Mouse (Mus musculus) kidney, postnatal 36 days (tissue): ENCODE measurements around the gene Ftsj3.
"Not testable (repeated sequence)": the region's sequence is repeated elsewhere in the genome, so short reads cannot be mapped to it uniquely, and the experiment has no call there.

Source experiments
- DNase-seq, 2 experiments: peaks; one replicate each; pipeline ENCODE4 v3.0.0; 2021 to 2022; ENCODE audit warnings: mixed read lengths in 2 of 2

Gene Ftsj3

GRCm38 (mm10) chr11:106268326-106269059, 12.6 kb upstream of the Ftsj3 start:
- DNase-seq = peak; percentile 78 to 87

GRCm38 (mm10) chr11:106267871-106268270, 12.0 kb upstream of the Ftsj3 start:
- DNase-seq = no peak

- peak; percentile 73 to 80 for DNase-seq
Measured at GRCm38 (mm10) chr11:106267311-106267852, 11.5 kb upstream of the Ftsj3 start.

GRCm38 (mm10) chr11:106266431-106266830, 10.6 kb upstream of the Ftsj3 start:
- DNase-seq = no peak

GRCm38 (mm10) chr11:106265570-106265969, 9.7 kb upstream of the Ftsj3 start:
- no peak for DNase-seq

GRCm38 (mm10) chr11:106264988-106265387, 9.1 kb upstream of the Ftsj3 start:
- DNase-seq = no peak

GRCm38 (mm10) chr11:106263963-106264362, 8.1 kb upstream of the Ftsj3 start:
- no peak for DNase-seq

- DNase-seq = no peak
Measured at GRCm38 (mm10) chr11:106260826-106261450, 5.1 kb upstream of the Ftsj3 start.

- DNase-seq = peak; percentile 51 to 70
Measured at GRCm38 (mm10) chr11:106256775-106257174, 896 bp upstream of the Ftsj3 start.

- DNase-seq = no peak
Measured at GRCm38 (mm10) chr11:106255174-106255573, 705 bp downstream of the Ftsj3 start.

- DNase-seq = no peak
Measured at GRCm38 (mm10) chr11:106254767-106255166, 1.1 kb downstream of the Ftsj3 start.

GRCm38 (mm10) chr11:106249326-106249725, 6.6 kb downstream of the Ftsj3 start:
- peak; percentile 58 to 68 for DNase-seq

- DNase-seq = peak in 1 of 2 experiments; percentile 51
Measured at GRCm38 (mm10) chr11:106246834-106247233, 9.0 kb downstream of the Ftsj3 start.

GRCm38 (mm10) chr11:106233978-106234377, 21.9 kb downstream of the Ftsj3 start:
- DNase-seq = not testable (repeated sequence)

GRCm38 (mm10) chr11:106220603-106221002, 35.3 kb downstream of the Ftsj3 start:
- no peak for DNase-seq

GRCm38 (mm10) chr11:106216730-106217490, 39.0 kb downstream of the Ftsj3 start, which contains the start of gene Ddx42:
Gene Ddx42, plus strand, starts transcription at chr11:106216926.
- peak; percentile 94 to 95 for DNase-seq

- peak; percentile 95 to 99 for DNase-seq
Measured at GRCm38 (mm10) chr11:106215927-106216729, 39.8 kb downstream of the Ftsj3 start, which contains the start of gene Ccdc47. Gene Ccdc47, minus strand, starts transcription at chr11:106216344.

GRCm38 (mm10) chr11:106215450-106215859, 40.4 kb downstream of the Ftsj3 start:
- DNase-seq = no peak

GRCm38 (mm10) chr11:106214856-106215255, 41.0 kb downstream of the Ftsj3 start:
- DNase-seq = no peak

- no peak for DNase-seq
Measured at GRCm38 (mm10) chr11:106212771-106213170, 43.1 kb downstream of the Ftsj3 start.

- DNase-seq = no peak
Measured at GRCm38 (mm10) chr11:106202123-106202465, 53.8 kb downstream of the Ftsj3 start, which contains the start of gene Strada. Gene Strada, minus strand, starts transcription at chr11:106202168.
